Mouse (Mus musculus): ENCODE results near the gene Mrpl40.

The Mrpl40 gene

DNA sequence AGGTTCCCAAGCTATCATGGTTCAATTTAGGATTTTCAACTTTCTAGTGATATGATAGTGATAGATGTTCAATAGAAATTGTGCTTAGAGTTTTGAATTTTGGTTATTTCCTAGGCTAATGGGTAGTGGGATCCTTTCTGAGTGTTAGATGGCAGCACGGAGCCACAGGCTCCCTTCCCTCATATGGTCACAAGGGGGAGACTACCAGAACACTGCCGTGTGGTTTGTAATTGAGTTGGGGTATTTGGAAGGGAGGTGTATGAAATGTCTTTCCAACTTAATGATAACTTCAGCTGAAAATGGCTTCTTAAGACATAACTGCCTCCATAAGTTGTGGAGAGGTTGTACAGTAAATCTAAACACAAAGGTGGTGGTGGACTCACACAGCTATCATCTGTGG is 43.2 kb downstream of the Mrpl40 start:
- intact Hi-C loops (cut with DNase I): no loop called here

DNA sequence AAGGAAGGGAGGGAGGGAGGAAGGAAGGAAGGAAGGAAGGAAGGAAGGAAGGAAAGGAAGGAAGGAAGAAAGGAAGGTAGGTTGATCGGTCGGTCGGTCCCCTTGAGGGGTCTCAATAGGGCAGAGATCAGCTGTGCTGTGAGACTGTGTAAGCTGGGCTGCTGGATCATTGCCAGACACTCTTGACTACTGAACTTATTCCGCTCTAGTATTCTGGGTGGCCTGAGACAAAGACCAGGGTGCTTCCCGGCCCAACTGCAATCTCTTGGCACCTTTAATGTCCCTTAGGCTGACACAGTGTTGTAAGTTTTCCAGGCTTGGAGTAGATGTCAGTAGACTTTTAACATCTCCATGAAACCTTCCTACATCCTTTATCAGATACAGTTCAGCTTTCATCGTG is 47.6 kb downstream of the Mrpl40 start:
- intact Hi-C loops (cut with DNase I): no loop called here

DNA sequence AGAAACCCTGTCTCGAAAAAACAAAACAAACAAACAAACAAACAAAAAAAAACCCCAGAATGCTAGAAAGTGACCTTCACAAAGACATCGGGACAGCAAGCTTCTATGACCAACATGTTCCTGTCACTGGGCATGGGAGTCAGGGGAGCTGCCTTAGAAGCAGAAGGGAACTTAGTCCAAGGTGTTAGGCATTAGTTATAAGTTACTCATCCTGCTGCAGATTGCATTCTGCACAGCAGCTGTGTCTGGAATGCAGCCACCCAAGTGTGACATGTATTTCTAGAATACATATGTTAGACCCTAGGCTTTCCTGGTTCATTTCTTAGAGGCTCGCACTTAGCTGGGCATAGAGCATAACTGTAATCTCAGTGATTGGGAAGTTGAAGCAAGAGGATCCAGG is 48.0 kb downstream of the Mrpl40 start:
- intact Hi-C loops (cut with DNase I): no loop called here

DNA sequence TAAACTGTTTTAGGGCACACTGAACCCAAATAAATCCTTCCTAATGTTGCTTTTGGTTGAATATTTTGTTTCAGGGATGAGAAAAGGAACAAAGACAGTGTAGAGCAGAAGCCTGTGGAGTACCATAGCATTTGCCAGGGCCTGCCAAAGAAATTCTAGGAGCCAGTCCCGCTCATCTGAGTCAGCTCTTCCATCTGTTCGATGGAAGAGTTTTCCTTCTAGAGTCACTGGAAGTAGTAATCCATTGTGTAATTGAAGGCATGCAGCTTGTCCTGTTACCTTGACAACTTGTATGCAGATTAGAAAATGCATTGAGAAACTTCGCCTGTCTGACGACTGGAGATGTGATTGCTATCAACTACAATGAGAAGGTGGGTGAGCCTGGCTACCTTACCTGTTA is 53.7 kb downstream of the Mrpl40 start:
- intact Hi-C loops (cut with DNase I): no loop called here

DNA sequence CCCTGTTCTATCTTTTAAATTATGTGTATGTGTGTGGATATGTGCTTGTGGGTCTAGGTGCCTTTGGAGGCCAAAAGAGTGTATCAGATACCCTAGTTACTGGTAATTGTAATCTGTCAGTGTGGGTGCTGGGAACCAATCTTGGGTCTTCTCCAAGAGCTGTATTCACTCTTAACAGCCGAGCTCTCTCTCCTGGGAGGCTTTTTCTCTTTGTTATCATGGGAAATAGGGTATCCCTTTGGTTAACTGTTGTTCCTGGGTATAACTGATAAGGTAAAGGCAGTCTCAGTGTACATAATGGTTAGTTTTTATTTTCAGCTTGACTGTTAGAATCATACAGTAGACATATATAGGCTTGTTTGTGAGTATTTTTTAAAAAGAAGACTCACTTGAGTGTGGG is 54.3 kb downstream of the Mrpl40 start:
- intact Hi-C loops (cut with DNase I): no loop called here
